In genomic region chr16:84835441-84835822, GRCm38 (mm10) we compare ENCODE assay signal across 8 mouse cellular contexts. TPM values are rescaled to one million over a fixed set of nuclear protein-coding genes. Genes with fewer than 3 reads are reported as not detected.
A peak's percentile ranks its signal among the peaks of the same experiment; 100 is the strongest.
DNase-seq lines count a peak whose midpoint lies in the region; ATAC-seq and TF ChIP-seq lines count a peak whose summit lies in the region.

Gene Atp5j, minus strand, starts transcription at chr16:84835625.

- no peak for TF ChIP-seq EP300 in heart, adult 2 months (IDR thresholded peaks at IDR 0.05; ENCODE audit: insufficient read depth, low read depth, low read length)

- peak; percentile 61 for ATAC-seq in embryonic facial prominence, embryonic 14.5 days (ENCODE audit: low read depth)
- peak; percentile 66 for ATAC-seq in midbrain, embryonic 11.5 days (ENCODE audit: low FRiP score)

- peaks cover 31% of the 10 kb centered on the region for H3K36me3 ChIP-seq in embryonic facial prominence, embryonic 14.5 days (ENCODE audit: control insufficient read depth, insufficient read depth, low read length)
- H3K36me3 ChIP-seq in heart, adult 2 months (ENCODE audit: control insufficient read depth, insufficient read depth, low read length), result peaks cover 27% of the 10 kb centered on the region
- H3K36me3 ChIP-seq in kidney, adult 2 months (ENCODE audit: control insufficient read depth, insufficient read depth, low read length), result peaks cover 3% of the 10 kb centered on the region; the same call in 1 of the 2 replicates
- peaks cover 50% of the 10 kb centered on the region for H3K36me3 ChIP-seq in limb, embryonic 10.5 days
- 0 out of 2 replicates have a peak, but pooled peaks cover 4% of the 10 kb centered on the region for H3K36me3 ChIP-seq in midbrain, embryonic 11.5 days (ENCODE audit: control insufficient read depth, insufficient read depth, low read length)

- peak within 1 kb of the TSS; percentile 70 for H3K4me3 ChIP-seq in embryonic facial prominence, embryonic 14.5 days (ENCODE audit: low read depth, low read length)
- peak within 1 kb of the TSS; percentile 97 for H3K4me3 ChIP-seq in heart, adult 2 months
- peak within 1 kb of the TSS; percentile 95 for H3K4me3 ChIP-seq in kidney, adult 2 months (ENCODE audit: insufficient read depth, low read depth, low read length)
- H3K4me3 ChIP-seq in limb, embryonic 10.5 days, result peak within 1 kb of the TSS; percentile 93
- H3K4me3 ChIP-seq in midbrain, embryonic 11.5 days (ENCODE audit: low read depth, low read length), result peak within 1 kb of the TSS; percentile 95

- 0% methylated on average over 4 of the region's 57 CpGs for WGBS in embryonic facial prominence, embryonic 14.5 days
- WGBS in heart, adult 2 months, result 0% methylated on average over 57 of the region's 57 CpGs
- WGBS in kidney, adult 2 months, result 1% methylated on average over 56 of the region's 57 CpGs
- WGBS in limb, embryonic 10.5 days, result 0% methylated on average over 55 of the region's 57 CpGs
- under 1% methylated on average over 54 of the region's 57 CpGs for WGBS in midbrain, embryonic 11.5 days

- H3K9ac ChIP-seq in embryonic facial prominence, embryonic 14.5 days (ENCODE audit: low read depth, low read length), result peak within 1 kb of the TSS; percentile 92
- H3K9ac ChIP-seq in heart, adult 2 months (ENCODE audit: low read depth, low read length), result peak within 1 kb of the TSS; percentile 93
- peak within 1 kb of the TSS; percentile 98 for H3K9ac ChIP-seq in midbrain, embryonic 11.5 days (ENCODE audit: low read length)

- H3K4me2 ChIP-seq in embryonic facial prominence, embryonic 14.5 days (ENCODE audit: low read depth, low read length), result peak within 1 kb of the TSS; percentile 64
- H3K4me2 ChIP-seq in midbrain, embryonic 11.5 days, result peak within 1 kb of the TSS; percentile 66

- peaks cover 5% of the 10 kb centered on the region; the same call in 1 of the 2 replicates for H3K4me1 ChIP-seq in embryonic facial prominence, embryonic 14.5 days (ENCODE audit: control insufficient read depth, insufficient read depth, low read length)
- H3K4me1 ChIP-seq in heart, adult 2 months (ENCODE audit: control insufficient read depth, insufficient read depth, low read length), result peaks cover 7% of the 10 kb centered on the region
- peaks cover 3% of the 10 kb centered on the region; the same call in 1 of the 2 replicates for H3K4me1 ChIP-seq in kidney, adult 2 months (ENCODE audit: control insufficient read depth, insufficient read depth, low read length)
- peaks cover 18% of the 10 kb centered on the region for H3K4me1 ChIP-seq in limb, embryonic 10.5 days
- H3K4me1 ChIP-seq in midbrain, embryonic 11.5 days (ENCODE audit: control insufficient read depth, insufficient read depth, low read length), result peaks cover 11% of the 10 kb centered on the region

- no peak for TF ChIP-seq POLR2A in heart, adult 2 months (IDR thresholded peaks at IDR 0.05; ENCODE audit: insufficient read depth, low read depth, low read length)
- no peak for TF ChIP-seq POLR2A in kidney, adult 2 months (IDR thresholded peaks at IDR 0.05; ENCODE audit: low read depth, low read length)

- no peaks in the 10 kb centered on the region for H3K9me3 ChIP-seq in embryonic facial prominence, embryonic 14.5 days (ENCODE audit: control insufficient read depth, low read length)
- H3K9me3 ChIP-seq in limb, embryonic 10.5 days (replicated peaks), result no peaks in the 10 kb centered on the region
- H3K9me3 ChIP-seq in midbrain, embryonic 11.5 days (ENCODE audit: control insufficient read depth, low read length), result no peaks in the 10 kb centered on the region

- peak within 1 kb of the TSS; percentile 95 for H3K27ac ChIP-seq in embryonic facial prominence, embryonic 14.5 days (replicated peaks; ENCODE audit: low read depth, low read length)
- H3K27ac ChIP-seq in heart, adult 2 months, result peak within 1 kb of the TSS; percentile 100
- H3K27ac ChIP-seq in kidney, adult 2 months (ENCODE audit: insufficient read depth, low read depth, low read length), result peak within 1 kb of the TSS; percentile 99
- peak within 1 kb of the TSS; percentile 99 for H3K27ac ChIP-seq in limb, embryonic 10.5 days
- peak within 1 kb of the TSS; percentile 95 for H3K27ac ChIP-seq in midbrain, embryonic 11.5 days (ENCODE audit: low read depth, low read length)

- peak; percentile 82 for DNase-seq in ovary, adult 18-20 months (ENCODE audit: low spot score)
- no peak for DNase-seq in ovary, postnatal 10 days (ENCODE audit: low spot score)
- DNase-seq in embryonic facial prominence, embryonic 14.5 days (ENCODE audit: low spot score), result peak; percentile 92
- DNase-seq in heart, adult 2 months, result peak; percentile 88 to 90
- DNase-seq in kidney, adult 2 months, result peak; percentile 94
- DNase-seq in limb, embryonic 10.5 days (ENCODE audit: low spot score), result peak; percentile 83
- DNase-seq in midbrain, embryonic 11.5 days (ENCODE audit: low spot score, missing footprints), result no peak
- peak; percentile 60 for DNase-seq in spleen, postnatal 36 days (ENCODE audit: low spot score in 2 of 2)

- no peak for TF ChIP-seq CTCF in heart, adult 2 months (IDR thresholded peaks at IDR 0.05)
- TF ChIP-seq CTCF in kidney, adult 2 months (conservative IDR thresholded peaks at IDR 0.05; ENCODE audit: insufficient read depth, insufficient read length, low read depth, low read length), result no peak

- intact Hi-C loops in heart, adult 2 months (cut with DNase I), result loop anchor here (2.0 kb wide), 1 partner anchor 61 kb away; the partner anchor contains the start of gene Jam2

- no peaks in the 10 kb centered on the region for H3K79me2 ChIP-seq in heart, adult 2 months (replicated peaks; ENCODE audit: control insufficient read depth, insufficient read depth, low read length)

- no peaks in the 10 kb centered on the region for H3K27me3 ChIP-seq in embryonic facial prominence, embryonic 14.5 days (replicated peaks; ENCODE audit: control insufficient read depth, insufficient read depth, low read length)
- H3K27me3 ChIP-seq in heart, adult 2 months (ENCODE audit: control insufficient read depth, insufficient read depth, low read length), result no peaks in the 10 kb centered on the region
- H3K27me3 ChIP-seq in kidney, adult 2 months (replicated peaks; ENCODE audit: control insufficient read depth, insufficient read depth, low read length), result no peaks in the 10 kb centered on the region
- H3K27me3 ChIP-seq in limb, embryonic 10.5 days (ENCODE audit: low read depth, poor library complexity, severe bottlenecking), result no peaks in the 10 kb centered on the region
- H3K27me3 ChIP-seq in midbrain, embryonic 11.5 days (ENCODE audit: control insufficient read depth, insufficient read depth, low read length), result no peaks in the 10 kb centered on the region

RNA-seq across cellular contexts. Expression of gene Atp5j, which starts in this region (rescaled TPM):
- polyA plus RNA-seq in embryonic facial prominence, embryonic 14.5 days (2014; fragmentation: Nextera tagmentation; extraction: Ambion mirVana), result 795 and 892 TPM in 2 replicates
- total RNA-seq in heart, adult 2 months (2021), result 1,000 to 10,000 TPM; 1,617 to 1,909 TPM
- 665 and 1,027 TPM in 2 replicates for polyA plus RNA-seq in heart, adult 2 months (2012; rRNA removed)
- polyA plus RNA-seq in kidney, adult 2 months (2012; rRNA removed), result 345 and 434 TPM in 2 replicates
- polyA plus RNA-seq in limb, embryonic 10.5 days (2016; fragmentation: Nextera tagmentation; extraction: Ambion mirVana), result 860 and 883 TPM in 2 replicates
- polyA plus RNA-seq in midbrain, embryonic 11.5 days (2014; fragmentation: Nextera tagmentation; extraction: Ambion mirVana), result 778 and 822 TPM in 2 replicates

Comparison
In these comparisons a context has a peak if more than half of its experiments do, and no peak if none do; other contexts are left out.
1. DNase-seq: peak in ovary, adult 18-20 months (single experiment), embryonic facial prominence, embryonic 14.5 days (single experiment), heart, adult 2 months (2 of 2), kidney, adult 2 months (single experiment), limb, embryonic 10.5 days (single experiment) and spleen, postnatal 36 days (2 of 2); none in ovary, postnatal 10 days (single experiment) and midbrain, embryonic 11.5 days (single experiment).
2. Peak in every context shown above with its lines, with median percentiles within 50 percentile points of each other: H3K27ac ChIP-seq, H3K4me3 ChIP-seq and H3K9ac ChIP-seq.